Mouse (Mus musculus) bone marrow, adult 2 months (tissue): ENCODE data around the gene Bag1. TPM values are rescaled to one million over a fixed set of nuclear protein-coding genes. Genes with fewer than 3 reads are reported as not detected.

Source experiments
- H3K27ac ChIP-seq: fragments of 200-500 bp; 2 replicates; pipeline ENCODE4 v1.5.1; 2012; ENCODE audit warnings: low read depth, mild to moderate bottlenecking, control low read depth, inconsistent platforms, low read length; ENCODE audit not compliant: control insufficient read depth, poor library complexity, insufficient read depth
- H3K4me1 ChIP-seq: fragments of 200-500 bp; 2 replicates; pipeline ENCODE4 v1.6.1; 2011; ENCODE audit warnings: low read length; ENCODE audit not compliant: control insufficient read depth, insufficient read depth
- H3K4me3 ChIP-seq: fragments of 200-500 bp; replicated peaks from 2 replicates; pipeline ENCODE3; 2011; ENCODE audit warnings: mild to moderate bottlenecking, low read depth, low read length, control low read depth; ENCODE audit not compliant: control insufficient read depth
- CTCF ChIP-seq: fragments of 200-500 bp; IDR thresholded peaks from 2 replicates; pipeline ENCODE4 v1.5.1; 2011; ENCODE audit warnings: low read length, control low read depth; ENCODE audit not compliant: control insufficient read depth, insufficient read depth
- POLR2A ChIP-seq: fragments of 200-500 bp; IDR thresholded peaks from 2 replicates; pipeline ENCODE4 v1.6.1; 2011; ENCODE audit warnings: low read depth, mild to moderate bottlenecking, control low read depth, low read length, borderline replicate concordance; ENCODE audit not compliant: control insufficient read depth
- WGBS: fragments of 180-500 bp; shearing (Covaris S2); methylation state at CpG from one replicate; pipeline ENCODE4 v1.1.7; 2018; 5-methylcytosine and 5-hydroxymethylcytosine counted together
- polyA plus RNA-seq: library from polyadenylated mRNA; stranded (reverse); fragments of >200 nt; gene quantifications from 2 replicates; pipeline ENCODE4 v1.2.4, GENCODE M21; 2011; ENCODE audit warnings: low replicate concordance; ENCODE audit not compliant: missing spikeins, insufficient read depth, insufficient read length

Gene Bag1
- polyA plus RNA-seq, 1 experiment, result 216 TPM

DNA sequence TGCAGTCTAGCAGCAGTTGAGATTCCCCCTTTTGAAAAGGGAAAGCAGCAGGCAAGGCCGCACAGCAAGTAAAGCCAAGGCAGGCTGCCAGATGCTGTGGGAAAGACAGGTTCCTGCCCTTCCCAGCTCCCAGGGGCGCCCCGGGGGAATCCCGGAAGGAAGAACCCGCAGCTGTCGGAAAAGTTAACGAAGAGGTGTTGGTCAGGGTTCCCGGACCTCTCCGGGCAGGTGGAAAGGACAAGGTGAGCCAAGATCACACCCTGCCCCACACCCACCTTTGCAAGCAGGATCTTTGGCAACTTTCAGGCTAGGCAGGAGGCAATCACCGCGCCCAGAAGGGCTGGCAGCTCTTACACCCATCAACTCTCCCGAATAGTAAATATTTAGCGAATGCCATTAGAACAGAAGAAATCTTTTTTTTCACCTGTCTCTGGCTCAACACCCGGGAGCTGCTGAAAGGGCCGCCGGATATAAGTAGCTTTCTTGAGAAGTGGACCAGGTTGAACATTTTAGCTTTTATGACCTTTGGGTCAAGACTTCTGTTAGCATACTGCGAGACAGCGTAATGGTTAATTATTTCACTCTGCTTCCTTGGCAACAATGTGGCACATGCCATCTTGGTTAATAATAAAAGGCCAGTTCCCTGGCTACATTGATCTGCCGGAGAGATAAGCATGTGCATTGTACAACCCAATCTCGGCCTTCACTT lies 39.7 kb downstream of the Bag1 start:
- no peak for TF ChIP-seq POLR2A
- no peak for TF ChIP-seq CTCF
- WGBS, result 65% methylated on average over 20 of the region's 20 CpGs
- Histone ChIP-seq H3K4me1 (no peaks in the 10 kb centered on the region), H3K27ac (no peak overlapping the region), H3K4me3 (no peak overlapping the region)

DNA sequence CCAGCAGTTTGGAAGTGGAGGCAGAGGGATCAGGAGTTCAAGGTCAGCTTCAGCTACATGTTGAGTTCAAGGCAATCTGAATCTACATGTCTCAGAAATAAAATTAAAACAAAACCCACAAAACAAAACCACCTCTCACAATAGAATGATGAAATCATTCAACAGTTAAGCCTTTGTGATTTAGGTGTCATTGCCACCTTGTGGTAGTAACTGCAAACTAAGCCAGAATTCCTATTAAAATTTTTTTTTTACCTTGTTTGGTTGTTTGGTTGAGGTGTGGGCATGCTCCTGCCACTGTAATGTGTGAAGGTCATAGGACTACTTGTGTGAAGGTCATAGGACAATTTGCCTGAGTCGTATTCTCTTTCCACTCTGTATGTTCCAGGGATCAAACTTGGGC lies 41.8 kb downstream of the Bag1 start:
- H3K27ac ChIP-seq, result no peak overlapping the region
- H3K4me3 ChIP-seq, result no peak overlapping the region
- H3K4me1 ChIP-seq, result no peaks in the 10 kb centered on the region
- 42% methylated on average over 1 of the region's 1 CpGs for WGBS
- no peak for TF ChIP-seq POLR2A
- no peak for TF ChIP-seq CTCF

DNA sequence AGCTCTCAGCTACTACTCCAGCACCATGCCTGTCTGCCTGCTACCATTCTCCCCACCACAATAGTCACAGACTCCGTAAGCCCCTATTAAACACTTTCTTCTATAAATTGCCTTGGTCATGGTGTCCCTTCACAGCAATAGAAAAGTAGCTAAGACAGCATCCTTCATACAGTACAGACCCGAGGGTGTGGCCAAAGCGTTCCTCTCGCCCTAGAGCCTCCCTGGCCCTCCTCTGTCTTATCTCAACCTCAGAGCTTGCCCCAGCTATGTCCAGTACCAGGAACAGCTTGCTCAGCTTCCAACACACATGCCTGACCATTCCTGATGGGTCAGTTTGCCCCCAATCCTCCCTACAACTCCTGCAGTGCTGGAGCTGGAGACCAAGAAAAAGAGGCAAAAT lies 47.5 kb downstream of the Bag1 start:
- H3K27ac ChIP-seq, result no peak overlapping the region
- 81% methylated on average over 4 of the region's 4 CpGs for WGBS
- TF ChIP-seq POLR2A (no peak), CTCF (no peak)
- no peak overlapping the region for H3K4me3 ChIP-seq
- H3K4me1 ChIP-seq, result no peaks in the 10 kb centered on the region

DNA sequence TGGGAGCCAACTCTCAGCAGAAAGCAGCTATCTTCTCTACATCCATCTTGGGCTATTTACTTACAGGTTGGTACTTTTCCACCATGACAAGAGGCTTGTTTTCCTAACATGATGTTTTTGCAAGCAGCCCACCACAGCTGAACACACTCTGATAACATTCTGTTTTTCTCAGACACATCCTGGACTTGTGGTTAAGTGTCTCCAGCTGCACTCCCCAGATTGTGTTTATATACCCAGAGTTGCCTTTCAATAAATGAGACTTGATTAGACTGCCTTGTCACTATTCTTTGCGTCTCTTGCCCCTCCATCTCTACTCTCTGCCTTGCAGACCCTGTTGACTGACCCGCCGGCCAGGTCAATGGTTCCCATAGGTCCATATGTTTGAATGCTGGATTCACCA lies 48.0 kb downstream of the Bag1 start:
- Histone ChIP-seq H3K4me1 (no peaks in the 10 kb centered on the region), H3K4me3 (no peak overlapping the region), H3K27ac (no peak overlapping the region)
- TF ChIP-seq CTCF (no peak), POLR2A (no peak)
- WGBS, result 78% methylated on average over 3 of the region's 3 CpGs

DNA sequence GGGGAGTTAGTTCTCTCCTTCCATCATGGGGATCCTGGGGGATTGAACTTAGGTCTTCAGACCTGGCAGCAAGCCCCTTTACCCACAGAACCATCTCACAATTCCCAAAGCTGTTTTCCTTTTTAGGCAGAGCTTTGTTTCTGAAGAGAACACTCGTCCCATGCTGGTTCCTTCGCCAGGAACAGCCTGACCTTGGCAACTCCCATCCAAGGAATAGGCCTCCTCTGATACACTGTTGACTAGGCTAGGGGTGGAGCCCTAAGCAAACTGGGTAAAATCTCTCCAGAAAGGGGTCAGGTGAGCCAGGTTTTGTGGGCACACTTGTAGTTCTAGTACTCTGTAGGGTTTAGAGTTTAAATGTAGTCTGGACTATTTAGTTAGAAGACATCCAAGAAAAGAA lies 48.8 kb downstream of the Bag1 start:
- TF ChIP-seq POLR2A, result no peak
- no peak for TF ChIP-seq CTCF
- 74% methylated on average over 2 of the region's 2 CpGs for WGBS
- H3K27ac ChIP-seq, result no peak overlapping the region
- no peaks in the 10 kb centered on the region for H3K4me1 ChIP-seq
- H3K4me3 ChIP-seq, result no peak overlapping the region

DNA sequence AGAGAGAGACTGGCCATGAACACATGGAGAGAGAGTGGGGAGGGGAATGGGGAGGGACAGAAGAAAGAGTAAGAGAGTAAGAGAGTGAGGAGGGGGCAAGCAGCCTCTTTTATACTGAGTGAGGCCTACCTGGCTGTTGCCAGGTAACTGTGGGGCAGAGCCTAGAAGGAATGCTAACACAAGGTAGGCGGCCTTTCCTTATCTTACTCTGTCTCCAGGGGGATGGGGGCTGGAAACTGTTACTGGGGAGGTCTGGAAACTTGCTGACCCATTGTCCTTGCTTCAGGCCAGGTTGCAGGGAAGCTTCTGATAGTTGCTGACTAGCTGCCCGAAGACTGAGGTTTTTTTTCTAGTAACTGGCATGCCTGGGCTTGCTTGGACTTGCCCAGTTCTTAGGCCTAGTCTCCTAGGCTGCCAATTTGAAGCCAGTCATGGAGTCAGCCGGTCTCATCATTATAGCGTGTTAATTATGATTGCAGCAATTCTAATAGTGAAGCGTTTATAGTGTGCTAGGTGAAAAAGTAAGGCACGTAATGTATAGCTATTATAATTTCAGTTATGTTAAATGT lies 49.5 kb downstream of the Bag1 start:
- no peak for TF ChIP-seq CTCF
- TF ChIP-seq POLR2A, result no peak
- H3K4me3 ChIP-seq, result no peak overlapping the region
- no peaks in the 10 kb centered on the region for H3K4me1 ChIP-seq
- H3K27ac ChIP-seq, result no peak overlapping the region
- 89% methylated on average over 6 of the region's 6 CpGs for WGBS

DNA sequence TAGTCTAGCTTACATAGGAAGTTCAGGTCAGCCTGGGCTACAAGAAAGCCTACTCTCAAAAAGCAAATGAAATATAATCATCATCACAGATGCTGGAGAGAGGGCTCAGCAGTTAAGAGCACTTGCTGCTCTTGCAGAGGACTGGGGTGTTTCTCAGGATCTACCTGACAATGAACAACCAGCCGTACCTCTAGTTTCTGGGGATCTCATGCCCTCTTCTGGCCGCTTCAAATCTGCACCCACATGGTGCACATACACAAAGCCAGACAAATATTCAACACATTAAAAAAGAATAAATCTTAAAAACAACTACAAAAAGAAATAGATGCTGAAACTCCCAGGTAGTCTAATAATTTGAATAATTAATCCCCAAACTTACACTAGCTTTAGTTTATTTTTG lies 52.4 kb downstream of the Bag1 start:
- H3K27ac ChIP-seq, result no peak overlapping the region
- 90% methylated on average over 2 of the region's 2 CpGs for WGBS
- TF ChIP-seq POLR2A, result no peak
- TF ChIP-seq CTCF, result no peak
- H3K4me1 ChIP-seq, result no peaks in the 10 kb centered on the region
- H3K4me3 ChIP-seq, result no peak overlapping the region

DNA sequence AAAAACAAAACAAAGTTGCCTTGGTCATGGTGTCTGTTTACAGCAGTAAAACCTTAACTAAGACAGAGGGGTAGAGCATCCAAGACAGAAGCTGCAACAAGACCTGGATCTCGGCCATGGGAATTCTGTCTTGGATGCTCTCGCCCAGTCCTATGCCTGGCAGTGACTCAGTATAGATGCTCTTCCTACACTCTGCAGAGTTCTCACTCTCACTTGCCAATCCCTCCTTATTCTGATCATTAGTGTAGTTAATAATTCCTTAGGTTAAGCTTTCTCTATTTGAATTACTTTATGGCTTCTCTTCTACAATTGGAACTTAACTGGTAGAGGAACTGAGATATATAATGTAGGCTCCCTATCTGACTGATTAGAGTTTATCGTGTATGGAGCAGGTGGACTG lies 53.0 kb downstream of the Bag1 start:
- Histone ChIP-seq H3K4me1 (no peaks in the 10 kb centered on the region), H3K4me3 (no peak overlapping the region), H3K27ac (no peak overlapping the region)
- no peak for TF ChIP-seq CTCF
- TF ChIP-seq POLR2A, result no peak
- 91% methylated on average over 3 of the region's 3 CpGs for WGBS
